Mouse (Mus musculus) lung, postnatal 10 days (tissue): Measurements from ENCODE around the gene Hecw2.
A peak's percentile ranks its signal among the peaks of the same experiment; 100 is the strongest.

Experiments
- DNase-seq: peaks from one replicate; pipeline ENCODE4 v3.0.0; 2021

The Hecw2 gene

GRCm38 (mm10) chr1:54194954-54195305, at the start of gene Hecw2:
Hecw2 (minus strand) TSS chr1:54195168.
- DNase-seq, result peak; percentile 18

GRCm38 (mm10) chr1:54242722-54243121, 47.8 kb upstream of the Hecw2 start:
- no peak for DNase-seq

- no peak for DNase-seq
Measured at GRCm38 (mm10) chr1:54220273-54220672, 25.3 kb upstream of the Hecw2 start.

GRCm38 (mm10) chr1:54194183-54194953, 600 bp downstream of the Hecw2 start:
- peak; percentile 50 for DNase-seq

GRCm38 (mm10) chr1:54193191-54193770, 1.7 kb downstream of the Hecw2 start:
- no peak for DNase-seq

GRCm38 (mm10) chr1:54187579-54187978, 7.4 kb downstream of the Hecw2 start:
- DNase-seq, result peak; percentile 17

- DNase-seq, result no peak
Measured at GRCm38 (mm10) chr1:54186347-54186746, 8.6 kb downstream of the Hecw2 start.

GRCm38 (mm10) chr1:54180663-54181062, 14.3 kb downstream of the Hecw2 start:
- no peak for DNase-seq

- DNase-seq, result no peak
Measured at GRCm38 (mm10) chr1:54179179-54179578, 15.8 kb downstream of the Hecw2 start.

- DNase-seq, result no peak
Measured at GRCm38 (mm10) chr1:54176592-54176991, 18.4 kb downstream of the Hecw2 start.

GRCm38 (mm10) chr1:54168014-54168413, 27.0 kb downstream of the Hecw2 start:
- DNase-seq, result no peak

- DNase-seq, result peak; percentile 28
Measured at GRCm38 (mm10) chr1:54159531-54159930, 35.4 kb downstream of the Hecw2 start.

GRCm38 (mm10) chr1:54153216-54153786, 41.7 kb downstream of the Hecw2 start:
- peak; percentile 10 for DNase-seq

- no peak for DNase-seq
Measured at GRCm38 (mm10) chr1:54145106-54145505, 49.9 kb downstream of the Hecw2 start.

GRCm38 (mm10) chr1:54133802-54134436, 61.0 kb downstream of the Hecw2 start:
- DNase-seq, result no peak

GRCm38 (mm10) chr1:54128714-54129431, 66.1 kb downstream of the Hecw2 start:
- no peak for DNase-seq

GRCm38 (mm10) chr1:54126991-54127742, 67.8 kb downstream of the Hecw2 start:
- DNase-seq, result no peak

- DNase-seq, result no peak
Measured at GRCm38 (mm10) chr1:54122551-54122950, 72.4 kb downstream of the Hecw2 start.

GRCm38 (mm10) chr1:54121071-54121730, 73.8 kb downstream of the Hecw2 start:
- DNase-seq, result no peak

GRCm38 (mm10) chr1:54119638-54120320, 75.2 kb downstream of the Hecw2 start:
- no peak for DNase-seq

- no peak for DNase-seq
Measured at GRCm38 (mm10) chr1:54118342-54118973, 76.5 kb downstream of the Hecw2 start.
